Mouse (Mus musculus) forebrain, postnatal 0 days (tissue): ENCODE results near the gene Rhbdl1. TPM values are rescaled to one million over a fixed set of nuclear protein-coding genes. Genes with fewer than 3 reads are reported as not detected.

Source experiments
- ATAC-seq: fragments of 200-750 bp; cut with Nextera tagmentation; 2 replicates; pipeline ENCODE4 v1.8.0; 2017; ENCODE audit warnings: mild to moderate bottlenecking, moderate library complexity
- DNase-seq: peaks from one replicate; pipeline ENCODE4 v3.0.0-alpha.2; 2015
- H3K27ac ChIP-seq: fragments of 300-500 bp; sonication (generic); 2 replicates; pipeline ENCODE4 v1.5.1; 2014; ENCODE audit warnings: low read depth, mild to moderate bottlenecking, antibody characterized with exemption, low read length, moderate library complexity, mixed read lengths
- H3K27me3 ChIP-seq: fragments of 300-500 bp; sonication (generic); 2 replicates; pipeline ENCODE4 v1.6.1; 2014; ENCODE audit warnings: mild to moderate bottlenecking, low read length, mixed read lengths; ENCODE audit not compliant: insufficient read depth
- H3K36me3 ChIP-seq: fragments of 300-500 bp; sonication (generic); 2 replicates; pipeline ENCODE4 v1.6.1; 2014; ENCODE audit warnings: mild to moderate bottlenecking, moderate library complexity; ENCODE audit not compliant: insufficient read depth
- H3K4me1 ChIP-seq: fragments of 300-500 bp; sonication (generic); 2 replicates; pipeline ENCODE4 v1.6.1; 2014; ENCODE audit warnings: antibody characterized with exemption; ENCODE audit not compliant: insufficient read depth
- H3K4me2 ChIP-seq: fragments of 300-500 bp; sonication (generic); 2 replicates; pipeline ENCODE4 v1.6.1; 2014; ENCODE audit warnings: low read depth, mild to moderate bottlenecking, moderate library complexity
- H3K4me3 ChIP-seq: fragments of 300-500 bp; sonication (generic); 2 replicates; pipeline ENCODE4 v1.5.1; 2014; ENCODE audit warnings: low read depth, low read length, mixed read lengths
- H3K9ac ChIP-seq: fragments of 300-500 bp; sonication (generic); 2 replicates; pipeline ENCODE4 v1.6.1; 2014; ENCODE audit warnings: mild to moderate bottlenecking
- H3K9me3 ChIP-seq: fragments of 300-500 bp; sonication (generic); 2 replicates; pipeline ENCODE4 v1.6.1; 2016; ENCODE audit warnings: low read length
- CTCF ChIP-seq: sonication (generic); IDR thresholded peaks from 2 replicates; pipeline ENCODE4 v1.5.1; 2016; ENCODE audit warnings: antibody characterized with exemption, control low read depth, low read depth
- WGBS: fragments of 180-500 bp; shearing (Covaris S2); extraction: QIAGEN DNeasy Blood & Tissue Kit; methylation state at CpG from one replicate; pipeline ENCODE4 v1.1.7; 2014; 5-methylcytosine and 5-hydroxymethylcytosine counted together
- polyA plus RNA-seq: library from polyadenylated mRNA; unstranded; fragments of >200 nt; fragmentation: Nextera tagmentation; extraction: Ambion mirVana; gene quantifications from 2 replicates; pipeline ENCODE4 v1.2.1, GENCODE M21; 2015
- total RNA-seq: library from RNA; depleted of rRNA; stranded (reverse); fragments of >200 nt; gene quantifications from 2 replicates; pipeline ENCODE4 v1.2.3, GENCODE M21; 2014

The Rhbdl1 gene
- total and polyA plus RNA-seq, 2 experiments from 2014 or later = 83.3 to 85.4 TPM

- Histone ChIP-seq H3K4me1 (peaks cover 42% of the 10 kb centered on the region), H3K27me3 (no peaks in the 10 kb centered on the region), H3K4me2 (peak overlapping the region; percentile 89), H3K27ac (no peak overlapping the region), H3K36me3 (peaks cover 29% of the 10 kb centered on the region), H3K4me3 (peak overlapping the region; percentile 59), H3K9ac (no peak overlapping the region), H3K9me3 (no peaks in the 10 kb centered on the region)
- TF ChIP-seq CTCF = no peak
- ATAC-seq = no peak
- no peak for DNase-seq
- 90% methylated on average over 12 of the region's 12 CpGs for WGBS
Measured at GRCm38 (mm10) chr17:25834595-25835222, 2.4 kb downstream of the Rhbdl1 start.

- ATAC-seq = no peak
- Histone ChIP-seq H3K4me1 (peaks cover 44% of the 10 kb centered on the region), H3K27me3 (no peaks in the 10 kb centered on the region), H3K4me2 (peak overlapping the region; percentile 89), H3K36me3 (peaks cover 23% of the 10 kb centered on the region), H3K9me3 (no peaks in the 10 kb centered on the region), H3K9ac (no peak overlapping the region), H3K27ac (peak overlapping the region; percentile 93), H3K4me3 (peak overlapping the region; percentile 59)
- 47% methylated on average over 6 of the region's 6 CpGs for WGBS
- no peak for TF ChIP-seq CTCF
- DNase-seq = no peak
Measured at GRCm38 (mm10) chr17:25833961-25834594, 3.0 kb downstream of the Rhbdl1 start.

GRCm38 (mm10) chr17:25833291-25833663 lies 3.8 kb downstream of the Rhbdl1 start, which contains the start of gene Stub1:
Gene Stub1 (minus strand): TSS chr17:25833404.
- TF ChIP-seq CTCF = no peak
- WGBS = 2% methylated on average over 24 of the region's 24 CpGs
- Histone ChIP-seq H3K4me2 (peak within 1 kb of the TSS; percentile 89), H3K27ac (peak within 1 kb of the TSS; percentile 93), H3K4me1 (peaks cover 46% of the 10 kb centered on the region), H3K4me3 (peak within 1 kb of the TSS; percentile 59), H3K9me3 (no peaks in the 10 kb centered on the region), H3K9ac (peak within 1 kb of the TSS; percentile 76), H3K36me3 (peaks cover 18% of the 10 kb centered on the region), H3K27me3 (no peaks in the 10 kb centered on the region)
- peak; percentile 48 for ATAC-seq
- DNase-seq = no peak

GRCm38 (mm10) chr17:25832436-25833290 lies 4.4 kb downstream of the Rhbdl1 start:
- DNase-seq (peak; percentile 98), ATAC-seq (peak; percentile 89)
- under 1% methylated on average over 70 of the region's 77 CpGs for WGBS
- Histone ChIP-seq H3K4me2 (peak overlapping the region; percentile 89), H3K4me1 (peaks cover 45% of the 10 kb centered on the region), H3K9ac (peak overlapping the region; percentile 76), H3K9me3 (no peaks in the 10 kb centered on the region), H3K27me3 (no peaks in the 10 kb centered on the region), H3K4me3 (peak overlapping the region; percentile 59), H3K27ac (peak overlapping the region; percentile 93), H3K36me3 (peaks cover 19% of the 10 kb centered on the region)
- TF ChIP-seq CTCF = no peak; the same call in 1 of the 2 replicates

GRCm38 (mm10) chr17:25831451-25832281 lies 5.4 kb downstream of the Rhbdl1 start:
- H3K9ac ChIP-seq = peak overlapping the region; percentile 76
- peaks cover 29% of the 10 kb centered on the region for H3K36me3 ChIP-seq
- DNase-seq (no peak), ATAC-seq (no peak)
- H3K9me3 ChIP-seq = no peaks in the 10 kb centered on the region
- peak overlapping the region; percentile 89 for H3K4me2 ChIP-seq
- no peaks in the 10 kb centered on the region for H3K27me3 ChIP-seq
- peaks cover 38% of the 10 kb centered on the region for H3K4me1 ChIP-seq
- WGBS = 61% methylated on average over 21 of the region's 21 CpGs
- peak overlapping the region; percentile 59 for H3K4me3 ChIP-seq
- no peak for TF ChIP-seq CTCF
- H3K27ac ChIP-seq = peak overlapping the region; percentile 93; the same call in 1 of the 2 replicates

GRCm38 (mm10) chr17:25830806-25831431 lies 6.2 kb downstream of the Rhbdl1 start:
- no peak overlapping the region for H3K27ac ChIP-seq
- peak overlapping the region; percentile 89; the same call in 1 of the 2 replicates for H3K4me2 ChIP-seq
- ATAC-seq (no peak), DNase-seq (no peak)
- WGBS = 86% methylated on average over 14 of the region's 14 CpGs
- TF ChIP-seq CTCF = no peak
- H3K27me3 ChIP-seq = no peaks in the 10 kb centered on the region
- peaks cover 31% of the 10 kb centered on the region for H3K4me1 ChIP-seq
- H3K9ac ChIP-seq = no peak overlapping the region
- H3K36me3 ChIP-seq = peaks cover 36% of the 10 kb centered on the region
- no peak overlapping the region for H3K4me3 ChIP-seq
- no peaks in the 10 kb centered on the region for H3K9me3 ChIP-seq
